Mouse (Mus musculus): ENCODE measurements at regions not wholly inside any gene's neighbourhood (a gene's known extent, or its start where the extent isn't known, plus 50 kb on each side); places are given as distances from the start of the nearest gene placed in this dataset.

- Histone ChIP-seq H3K27ac (ENCODE audit: low read depth, low read length) (no peak overlapping the region), H3K9me3 (ENCODE audit: control insufficient read depth, low read length) (no peaks in the 10 kb centered on the region), H3K4me2 (ENCODE audit: low read depth, low read length) (no peak overlapping the region), H3K27me3 (ENCODE audit: control insufficient read depth, insufficient read depth, low read length) (no peaks in the 10 kb centered on the region), H3K4me1 (ENCODE audit: control insufficient read depth, insufficient read depth, low read length) (no peaks in the 10 kb centered on the region), H3K4me3 (ENCODE audit: low read depth, low read length) (no peak overlapping the region), H3K36me3 (ENCODE audit: control insufficient read depth, insufficient read depth, low read length) (no peaks in the 10 kb centered on the region), H3K9ac (replicated peaks; ENCODE audit: low read depth, low read length) (no peak overlapping the region)
- WGBS, result 92% methylated on average over 6 of the region's 6 CpGs
- ATAC-seq (ENCODE audit: low read depth), result no peak
These were observed 198.5 kb upstream of the Bcl6 start for GRCm38 (mm10) chr16:24187131-24187530.

GRCm38 (mm10) chr16:24185989-24186388, 197.3 kb upstream of the Bcl6 start:
- H3K4me2 ChIP-seq (ENCODE audit: low read depth, low read length), result no peak overlapping the region
- 85% methylated on average over 6 of the region's 6 CpGs for WGBS

GRCm38 (mm10) chr16:24184846-24185245, 196.2 kb upstream of the Bcl6 start:
- Histone ChIP-seq H3K9me3 (ENCODE audit: control insufficient read depth, low read length) (no peaks in the 10 kb centered on the region), H3K27me3 (ENCODE audit: control insufficient read depth, insufficient read depth, low read length) (no peaks in the 10 kb centered on the region), H3K9ac (replicated peaks; ENCODE audit: low read depth, low read length) (no peak overlapping the region), H3K27ac (ENCODE audit: low read depth, low read length) (no peak overlapping the region), H3K36me3 (ENCODE audit: control insufficient read depth, insufficient read depth, low read length) (no peaks in the 10 kb centered on the region), H3K4me2 (ENCODE audit: low read depth, low read length) (no peak overlapping the region), H3K4me1 (ENCODE audit: control insufficient read depth, insufficient read depth, low read length) (no peaks in the 10 kb centered on the region), H3K4me3 (ENCODE audit: low read depth, low read length) (no peak overlapping the region)
- 77% methylated on average over 4 of the region's 4 CpGs for whole genome bisulfite sequencing
- ATAC-seq (ENCODE audit: low read depth), result no peak

More at GRCm38 (mm10) chr16:24185989-24186388, 197.3 kb upstream of the Bcl6 start:
- Histone ChIP-seq H3K27ac (ENCODE audit: low read depth, low read length) (no peak overlapping the region), H3K9me3 (ENCODE audit: control insufficient read depth, low read length) (no peaks in the 10 kb centered on the region), H3K9ac (replicated peaks; ENCODE audit: low read depth, low read length) (no peak overlapping the region), H3K4me1 (ENCODE audit: control insufficient read depth, insufficient read depth, low read length) (no peaks in the 10 kb centered on the region), H3K27me3 (ENCODE audit: control insufficient read depth, insufficient read depth, low read length) (no peaks in the 10 kb centered on the region), H3K36me3 (ENCODE audit: control insufficient read depth, insufficient read depth, low read length) (no peaks in the 10 kb centered on the region), H3K4me3 (ENCODE audit: low read depth, low read length) (no peak overlapping the region)
- no peak for ATAC-seq (ENCODE audit: low read depth)

GRCm38 (mm10) chr16:24183216-24183615, 194.6 kb upstream of the Bcl6 start:
- no peaks in the 10 kb centered on the region for H3K36me3 ChIP-seq (ENCODE audit: control insufficient read depth, insufficient read depth, low read length)
- no peaks in the 10 kb centered on the region for H3K9me3 ChIP-seq (ENCODE audit: control insufficient read depth, low read length)
- no peak for ATAC-seq (ENCODE audit: low read depth)
- no peak overlapping the region for H3K27ac ChIP-seq (ENCODE audit: low read depth, low read length)
- H3K27me3 ChIP-seq (ENCODE audit: control insufficient read depth, insufficient read depth, low read length), result no peaks in the 10 kb centered on the region
- H3K4me2 ChIP-seq (ENCODE audit: low read depth, low read length), result no peak overlapping the region
- 75% methylated on average over 3 of the region's 3 CpGs for WGBS
- no peak overlapping the region for H3K9ac ChIP-seq (replicated peaks; ENCODE audit: low read depth, low read length)
- H3K4me3 ChIP-seq (ENCODE audit: low read depth, low read length), result no peak overlapping the region
- no peaks in the 10 kb centered on the region for H3K4me1 ChIP-seq (ENCODE audit: control insufficient read depth, insufficient read depth, low read length)

GRCm38 (mm10) chr16:24181388-24181787, 192.7 kb upstream of the Bcl6 start:
- H3K4me1 ChIP-seq (ENCODE audit: control insufficient read depth, insufficient read depth, low read length), result no peaks in the 10 kb centered on the region
- no peak overlapping the region for H3K4me2 ChIP-seq (ENCODE audit: low read depth, low read length)
- 95% methylated on average over 3 of the region's 3 CpGs for WGBS
- H3K27ac ChIP-seq (ENCODE audit: low read depth, low read length), result no peak overlapping the region
- H3K9ac ChIP-seq (replicated peaks; ENCODE audit: low read depth, low read length), result no peak overlapping the region
- ATAC-seq (ENCODE audit: low read depth), result no peak
- no peaks in the 10 kb centered on the region for H3K9me3 ChIP-seq (ENCODE audit: control insufficient read depth, low read length)
- no peaks in the 10 kb centered on the region for H3K36me3 ChIP-seq (ENCODE audit: control insufficient read depth, insufficient read depth, low read length)
- H3K27me3 ChIP-seq (ENCODE audit: control insufficient read depth, insufficient read depth, low read length), result no peaks in the 10 kb centered on the region
- H3K4me3 ChIP-seq (ENCODE audit: low read depth, low read length), result no peak overlapping the region

GRCm38 (mm10) chr16:24180666-24181065, 192.0 kb upstream of the Bcl6 start:
- no peak overlapping the region for H3K4me2 ChIP-seq (ENCODE audit: low read depth, low read length)
- no peak for ATAC-seq (ENCODE audit: low read depth)
- H3K36me3 ChIP-seq (ENCODE audit: control insufficient read depth, insufficient read depth, low read length), result no peaks in the 10 kb centered on the region
- H3K9ac ChIP-seq (replicated peaks; ENCODE audit: low read depth, low read length), result no peak overlapping the region
- WGBS, result 89% methylated on average over 5 of the region's 5 CpGs
- no peaks in the 10 kb centered on the region for H3K27me3 ChIP-seq (ENCODE audit: control insufficient read depth, insufficient read depth, low read length)
- no peaks in the 10 kb centered on the region for H3K9me3 ChIP-seq (ENCODE audit: control insufficient read depth, low read length)
- H3K27ac ChIP-seq (ENCODE audit: low read depth, low read length), result no peak overlapping the region
- no peak overlapping the region for H3K4me3 ChIP-seq (ENCODE audit: low read depth, low read length)
- no peaks in the 10 kb centered on the region for H3K4me1 ChIP-seq (ENCODE audit: control insufficient read depth, insufficient read depth, low read length)

- no peaks in the 10 kb centered on the region for H3K9me3 ChIP-seq (ENCODE audit: control insufficient read depth, low read length)
- H3K27ac ChIP-seq (ENCODE audit: low read depth, low read length), result no peak overlapping the region
- H3K4me1 ChIP-seq (ENCODE audit: control insufficient read depth, insufficient read depth, low read length), result no peaks in the 10 kb centered on the region
- no peak overlapping the region for H3K4me2 ChIP-seq (ENCODE audit: low read depth, low read length)
- no peaks in the 10 kb centered on the region for H3K36me3 ChIP-seq (ENCODE audit: control insufficient read depth, insufficient read depth, low read length)
- no peak for ATAC-seq (ENCODE audit: low read depth)
- WGBS, result 83% methylated on average over 2 of the region's 2 CpGs
- no peaks in the 10 kb centered on the region for H3K27me3 ChIP-seq (ENCODE audit: control insufficient read depth, insufficient read depth, low read length)
- no peak overlapping the region for H3K9ac ChIP-seq (replicated peaks; ENCODE audit: low read depth, low read length)
- no peak overlapping the region for H3K4me3 ChIP-seq (ENCODE audit: low read depth, low read length)
These were observed 188.9 kb upstream of the Bcl6 start for GRCm38 (mm10) chr16:24177564-24177963.

- Histone ChIP-seq H3K4me1 (ENCODE audit: control insufficient read depth, insufficient read depth, low read length) (no peaks in the 10 kb centered on the region), H3K9me3 (ENCODE audit: control insufficient read depth, low read length) (no peaks in the 10 kb centered on the region), H3K27ac (ENCODE audit: low read depth, low read length) (no peak overlapping the region), H3K9ac (replicated peaks; ENCODE audit: low read depth, low read length) (no peak overlapping the region), H3K27me3 (ENCODE audit: control insufficient read depth, insufficient read depth, low read length) (no peaks in the 10 kb centered on the region), H3K4me2 (ENCODE audit: low read depth, low read length) (no peak overlapping the region), H3K4me3 (ENCODE audit: low read depth, low read length) (no peak overlapping the region), H3K36me3 (ENCODE audit: control insufficient read depth, insufficient read depth, low read length) (no peaks in the 10 kb centered on the region)
- ATAC-seq (ENCODE audit: low read depth), result no peak
- WGBS, result 86% methylated on average over 6 of the region's 7 CpGs
These were observed 188.5 kb upstream of the Bcl6 start for GRCm38 (mm10) chr16:24177131-24177530.

- no peak overlapping the region for H3K4me3 ChIP-seq (ENCODE audit: low read depth, low read length)
- no peaks in the 10 kb centered on the region for H3K4me1 ChIP-seq (ENCODE audit: control insufficient read depth, insufficient read depth, low read length)
- 60% methylated on average over 2 of the region's 2 CpGs for WGBS
- no peaks in the 10 kb centered on the region for H3K36me3 ChIP-seq (ENCODE audit: control insufficient read depth, insufficient read depth, low read length)
- H3K9me3 ChIP-seq (ENCODE audit: control insufficient read depth, low read length), result no peaks in the 10 kb centered on the region
- no peak overlapping the region for H3K27ac ChIP-seq (ENCODE audit: low read depth, low read length)
- no peak overlapping the region for H3K9ac ChIP-seq (replicated peaks; ENCODE audit: low read depth, low read length)
- ATAC-seq (ENCODE audit: low read depth), result no peak
- H3K4me2 ChIP-seq (ENCODE audit: low read depth, low read length), result no peak overlapping the region
- no peaks in the 10 kb centered on the region for H3K27me3 ChIP-seq (ENCODE audit: control insufficient read depth, insufficient read depth, low read length)
These were observed 187.4 kb upstream of the Bcl6 start for GRCm38 (mm10) chr16:24176057-24176456.

Data from neural tube, embryonic 14.5 days (tissue).